Mouse (Mus musculus) left cerebral cortex, postnatal 14 days (tissue): ENCODE measurements around the gene Foxf1. TPM values are rescaled to one million over a fixed set of nuclear protein-coding genes. Genes with fewer than 3 reads are reported as not detected.

Source experiments
- DNase-seq, 2 experiments: peaks; one replicate each; pipeline ENCODE4 v3.0.0; 2021 to 2022; ENCODE audit warnings: low spot score in 2 of 2, mixed read lengths in 1 of 2
- intact Hi-C: fragments of 180-260 bp; cut with DNase I; formaldehyde crosslinking; loops from one replicate; pipeline ENCODE4 v1.15.1; 2025
- total RNA-seq, 2 experiments: library from RNA; stranded (reverse); gene quantifications; 2 replicates each; pipeline ENCODE4 v1.2.3; 2021

Gene Foxf1
- total RNA-seq, 2 experiments from 2014 or later: 1.0 to 1.4 TPM

DNA sequence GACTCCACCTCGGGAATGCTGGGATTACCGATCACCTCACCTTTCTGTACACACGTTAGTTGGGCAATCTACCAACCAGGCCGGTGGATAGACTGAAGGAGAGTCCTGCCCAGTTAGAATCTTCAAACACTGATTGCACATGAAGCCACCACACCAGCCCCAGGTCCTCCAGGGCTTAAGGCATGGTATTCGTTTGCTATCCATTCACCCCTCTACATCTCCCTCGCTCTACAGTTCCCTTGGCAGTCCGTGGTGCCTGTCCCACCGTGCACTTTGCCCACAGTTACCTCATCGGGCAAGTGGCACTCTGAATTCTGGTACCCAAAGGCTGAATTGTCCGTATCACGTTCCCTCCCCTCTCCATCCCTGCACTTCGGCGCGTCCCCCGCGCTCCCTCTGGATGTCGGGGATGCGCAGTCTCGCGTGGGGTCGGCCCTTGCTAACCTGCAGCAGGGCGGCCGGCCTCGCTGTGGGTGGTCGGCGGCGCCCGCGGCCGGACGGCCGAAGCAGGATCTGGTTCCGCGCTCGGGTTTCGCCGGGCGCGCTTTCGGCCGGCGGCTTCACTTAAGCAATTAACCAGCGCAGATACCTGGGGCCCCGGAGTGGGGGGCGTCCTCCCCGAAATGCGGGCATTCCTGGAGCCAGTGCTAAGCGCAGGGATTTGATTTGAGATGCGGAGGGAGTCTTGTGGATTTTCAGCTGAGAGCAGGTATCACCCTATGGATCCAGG, 3.7 kb upstream of the Foxf1 start:
- DNase-seq: no peak
- intact Hi-C loops: loop anchor here (5.0 kb wide), 2 partner anchors 37 to 108 kb away; partner anchors contain the start of gene Foxc2

DNA sequence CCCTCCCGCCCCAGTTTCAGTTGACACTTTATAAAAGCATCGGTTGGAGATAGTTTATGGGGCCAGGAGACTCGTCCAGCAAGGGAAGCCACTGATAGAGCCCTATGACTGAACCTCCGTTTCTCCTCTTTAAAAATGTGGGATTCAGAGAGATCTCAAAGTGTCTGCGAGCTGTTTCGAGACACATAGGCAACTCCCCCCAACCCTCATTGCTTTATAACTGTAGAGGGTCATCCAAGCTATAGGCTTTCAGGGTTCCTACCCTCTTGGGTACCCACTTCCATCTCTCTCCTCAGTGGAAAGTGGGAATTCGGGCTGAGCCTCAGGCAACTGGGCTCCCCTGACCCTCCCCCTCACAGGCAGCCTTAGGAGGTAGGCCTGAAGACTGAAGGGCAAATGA, 2.8 kb upstream of the Foxf1 start:
- intact Hi-C loops: loop anchor here (5.0 kb wide), 2 partner anchors 36 to 109 kb away; partner anchors contain the start of gene Foxc2
- no peak for DNase-seq

DNA sequence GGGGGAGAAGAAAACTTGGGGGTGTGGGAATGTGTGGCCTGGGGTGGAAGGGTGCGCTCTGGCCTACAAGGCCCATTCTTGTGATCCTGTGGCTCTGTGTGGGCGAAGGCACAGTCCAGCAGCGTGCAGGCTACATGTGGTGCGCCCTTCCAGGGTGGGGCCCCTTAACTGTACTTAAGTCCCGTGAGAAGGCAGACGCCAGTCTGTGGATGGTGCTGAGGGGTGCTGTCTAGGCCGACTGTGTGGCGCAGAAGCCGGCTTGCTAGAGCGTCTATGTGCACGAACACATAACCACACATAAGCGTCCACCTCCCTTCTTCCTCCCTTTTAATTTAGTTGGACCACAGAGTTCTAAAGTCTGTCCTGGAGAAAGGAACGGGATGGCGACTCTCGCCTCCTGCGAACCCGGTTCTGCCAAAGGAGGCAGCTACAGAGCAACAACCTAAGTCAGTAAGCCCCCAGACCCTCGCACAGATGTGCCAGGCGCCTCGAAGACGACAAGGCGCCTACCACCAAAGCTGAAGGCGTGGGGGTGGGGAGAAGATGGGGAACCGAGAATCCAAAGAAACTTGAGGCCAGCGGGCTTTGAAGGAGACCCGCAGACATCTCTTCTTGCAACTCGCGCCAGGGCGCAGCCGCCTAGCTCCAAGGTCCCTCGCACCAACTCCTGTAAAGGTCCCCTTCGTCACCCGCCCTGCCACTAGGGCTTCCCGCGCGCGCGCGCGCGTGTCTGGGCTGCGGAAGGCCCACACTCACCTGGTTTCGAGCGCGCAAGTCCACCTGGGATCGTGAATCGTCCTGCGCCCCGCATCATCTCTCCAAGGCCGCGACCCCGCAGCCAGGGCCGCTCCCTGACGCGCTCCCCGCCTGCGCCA, 1.7 kb upstream of the Foxf1 start:
- intact Hi-C loops: loop anchor here (5.0 kb wide), 2 partner anchors 35 to 110 kb away; partner anchors contain the start of gene Foxc2
- no peak for DNase-seq

DNA sequence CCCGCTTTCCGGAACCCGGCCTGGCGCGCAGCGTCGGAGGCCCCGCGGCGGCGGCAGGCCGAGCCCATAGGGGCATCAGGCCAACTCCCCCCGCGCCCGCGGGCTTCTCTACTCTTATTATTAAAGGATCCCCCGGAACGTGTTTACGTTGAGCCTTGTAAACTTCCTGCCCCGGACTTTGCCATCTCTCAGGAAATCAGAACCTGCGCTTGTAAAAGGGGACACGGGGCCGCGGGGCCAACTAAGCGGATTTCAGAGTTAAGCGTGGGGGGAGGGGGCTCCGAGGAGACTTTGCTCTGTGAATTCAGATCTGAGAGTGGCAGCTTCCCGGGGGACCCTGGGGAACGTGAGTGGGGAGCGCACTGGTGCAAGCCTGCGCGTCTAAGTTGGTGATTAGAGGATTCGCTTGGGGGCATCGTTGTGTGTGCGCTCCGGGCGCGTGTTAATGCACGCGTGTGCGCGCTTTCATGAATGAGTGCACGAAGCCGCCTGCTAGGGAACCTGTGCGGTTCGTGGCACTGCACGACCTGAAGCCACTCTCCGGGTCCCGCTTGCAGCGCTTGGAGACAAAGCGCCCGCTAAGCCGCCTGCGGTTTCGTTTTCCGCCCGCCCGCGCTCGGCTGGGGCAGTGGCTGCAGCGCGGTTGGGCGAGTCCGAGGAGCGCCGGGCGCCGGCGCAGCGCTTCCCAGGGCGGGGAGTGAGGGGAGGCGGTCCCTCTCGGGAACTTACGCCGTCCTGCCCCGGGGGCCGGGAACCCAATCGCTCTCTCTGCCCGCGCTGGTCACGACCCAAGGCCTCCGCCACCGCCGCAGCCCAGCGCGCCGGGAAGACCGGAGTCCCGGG, 872 bp upstream of the Foxf1 start:
- intact Hi-C loops: loop anchor here (5.0 kb wide), 2 partner anchors 34 to 111 kb away; partner anchors contain the start of gene Foxc2
- no peak for DNase-seq

DNA sequence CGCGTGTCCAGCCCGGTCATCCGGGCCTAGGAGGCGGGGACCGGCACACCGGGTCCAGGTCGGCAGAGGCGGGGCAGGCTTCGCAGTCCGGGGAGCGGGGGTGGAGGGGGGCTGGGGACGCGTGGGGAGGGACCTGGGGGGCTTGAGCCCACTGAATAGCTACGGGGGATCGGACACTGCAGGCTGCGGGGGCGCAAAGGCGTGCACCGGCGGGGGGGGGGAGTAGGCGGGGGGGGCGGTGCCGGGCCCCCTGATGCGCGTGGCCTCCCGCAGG, 313 bp upstream of the Foxf1 start:
- intact Hi-C loops: loop anchor here (5.0 kb wide), 2 partner anchors 33 to 112 kb away; partner anchors contain the start of gene Foxc2
- no peak for DNase-seq

DNA sequence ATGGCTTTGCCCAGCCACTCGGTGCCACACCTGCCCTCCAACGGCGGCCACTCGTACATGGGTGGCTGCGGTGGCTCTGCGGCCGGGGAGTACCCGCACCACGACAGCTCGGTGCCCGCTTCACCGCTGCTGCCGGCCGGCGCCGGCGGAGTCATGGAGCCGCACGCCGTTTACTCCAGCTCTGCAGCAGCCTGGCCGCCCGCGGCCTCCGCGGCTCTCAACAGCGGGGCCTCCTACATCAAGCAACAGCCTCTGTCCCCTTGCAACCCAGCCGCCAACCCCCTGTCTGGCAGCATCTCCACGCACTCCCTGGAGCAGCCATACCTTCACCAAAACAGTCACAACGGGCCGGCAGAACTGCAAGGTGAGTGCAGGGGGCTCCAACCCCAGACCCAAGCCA, 825 bp downstream of the Foxf1 start:
- DNase-seq: no peak
- intact Hi-C loops: no loop called here

DNA sequence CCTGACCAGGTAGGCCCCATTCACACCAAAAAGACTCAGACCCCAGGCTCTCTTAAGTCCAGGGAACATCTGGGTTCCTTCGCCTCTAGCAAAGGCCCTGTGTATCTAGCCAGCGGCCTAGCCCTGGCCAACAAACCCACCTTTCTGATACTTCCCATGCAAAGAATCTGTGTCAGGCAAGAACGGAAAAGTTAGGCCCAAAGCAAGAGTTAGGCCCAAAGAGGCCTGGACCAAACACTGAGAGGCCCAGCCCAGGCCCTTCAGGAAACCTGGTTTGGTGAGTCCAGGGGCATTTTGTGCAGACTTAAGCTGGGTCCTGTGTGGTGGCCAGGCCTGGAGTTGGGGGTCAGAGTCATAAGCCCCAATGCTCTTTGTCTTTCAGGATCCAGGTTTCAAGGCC, 1.4 kb downstream of the Foxf1 start:
- intact Hi-C loops: no loop called here
- no peak for DNase-seq

DNA sequence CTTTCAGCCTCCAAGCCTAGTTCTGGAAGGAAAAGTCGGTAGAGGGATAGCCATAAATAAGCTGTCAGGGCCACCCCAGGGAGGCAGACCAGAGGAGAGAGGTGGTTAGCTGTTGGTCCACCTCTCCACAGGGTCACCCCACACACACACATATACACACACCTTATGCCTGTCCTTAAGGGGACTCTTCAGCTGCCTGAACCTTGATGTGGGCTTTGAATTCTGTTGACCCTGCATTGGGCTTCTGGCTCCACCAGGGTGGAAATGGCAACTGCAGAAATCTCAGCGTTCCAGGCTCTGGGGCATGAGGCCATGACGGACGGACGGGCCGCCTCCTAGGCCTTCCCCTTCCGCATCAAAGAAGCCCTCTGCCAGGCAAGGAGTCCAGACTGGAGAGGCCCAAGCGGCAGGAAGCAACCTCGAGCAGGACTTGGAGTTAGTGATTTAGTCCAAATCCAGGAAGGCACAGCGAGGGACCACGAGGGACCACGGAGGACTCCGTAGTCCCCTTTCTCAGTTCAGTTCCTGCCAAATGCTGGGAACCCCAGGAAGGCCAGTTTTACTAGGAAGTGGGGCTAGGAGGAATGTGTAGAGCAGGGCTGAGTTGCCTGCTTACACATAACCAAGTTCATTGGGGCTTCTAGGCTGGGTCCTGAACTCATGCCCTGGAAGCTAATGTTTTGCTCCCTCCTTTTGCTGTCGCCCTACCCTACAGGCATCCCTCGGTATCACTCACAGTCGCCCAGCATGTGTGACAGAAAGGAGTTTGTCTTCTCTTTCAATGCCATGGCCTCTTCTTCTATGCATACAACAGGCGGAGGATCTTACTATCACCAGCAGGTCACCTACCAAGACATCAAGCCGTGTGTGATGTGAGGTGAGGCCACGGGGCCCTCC, 2.1 kb downstream of the Foxf1 start:
- intact Hi-C loops: no loop called here

DNA sequence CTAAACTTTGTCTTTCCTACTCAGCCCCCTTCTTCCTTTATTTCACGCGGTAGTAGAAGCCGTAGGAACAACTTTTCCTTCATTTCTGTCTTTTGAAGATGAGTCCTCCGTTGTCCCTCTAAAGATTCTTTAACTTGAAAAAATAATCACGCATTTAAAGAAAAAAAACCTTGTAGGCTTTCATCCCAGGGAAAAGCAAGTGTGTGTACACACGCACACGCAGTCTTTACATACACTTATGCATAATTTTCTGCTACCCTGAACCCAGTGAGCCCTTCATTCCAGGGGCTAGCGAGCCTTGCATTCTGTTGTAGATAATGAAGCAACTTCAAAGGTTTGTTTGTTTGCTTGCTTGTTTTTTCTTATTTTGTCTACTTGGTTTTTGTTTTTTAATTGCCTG, 4.1 kb downstream of the Foxf1 start:
- intact Hi-C loops: no loop called here

More for the DNA sequence above, 2.1 kb downstream of the Foxf1 start:
- DNase-seq: no peak

DNA sequence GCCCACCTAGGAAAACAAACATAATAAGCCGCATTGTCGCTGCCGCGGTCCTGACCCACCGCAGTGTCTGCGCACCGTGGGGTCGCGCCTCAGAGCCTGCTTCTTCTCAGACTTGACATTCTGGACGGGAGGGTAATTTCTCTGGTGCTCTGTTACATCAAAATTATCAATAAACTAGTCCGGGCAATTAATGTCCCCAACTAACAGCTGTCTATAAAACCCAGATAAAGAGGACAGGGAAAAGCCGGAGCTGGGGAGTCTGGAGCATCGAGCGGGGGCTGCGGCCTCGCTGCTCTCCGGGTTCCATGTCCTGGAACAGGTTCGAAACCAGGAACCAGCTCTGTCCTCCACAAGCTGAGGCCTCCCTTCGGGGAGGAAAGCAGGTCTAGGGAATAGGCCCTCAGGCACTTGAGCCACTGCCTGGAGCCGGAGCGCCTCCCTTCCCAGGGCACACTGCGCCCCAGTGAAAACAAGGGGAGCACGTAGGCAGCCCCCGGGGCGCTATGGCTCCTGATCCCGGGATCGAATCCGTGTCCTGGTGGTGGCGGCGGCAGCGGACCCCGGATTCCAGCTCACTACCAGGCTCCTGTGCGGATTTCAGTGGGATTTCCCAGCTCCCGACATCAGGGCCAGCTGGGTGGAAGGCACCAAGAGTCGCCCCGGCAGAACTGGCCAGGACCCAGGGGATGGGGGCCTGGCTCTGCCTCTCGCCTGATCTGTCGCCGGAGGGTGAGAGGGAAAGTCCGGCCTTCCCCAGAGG, 4.9 kb downstream of the Foxf1 start:
- intact Hi-C loops: no loop called here
- DNase-seq: no peak

More for the DNA sequence above, 4.1 kb downstream of the Foxf1 start:
- DNase-seq: no peak

DNA sequence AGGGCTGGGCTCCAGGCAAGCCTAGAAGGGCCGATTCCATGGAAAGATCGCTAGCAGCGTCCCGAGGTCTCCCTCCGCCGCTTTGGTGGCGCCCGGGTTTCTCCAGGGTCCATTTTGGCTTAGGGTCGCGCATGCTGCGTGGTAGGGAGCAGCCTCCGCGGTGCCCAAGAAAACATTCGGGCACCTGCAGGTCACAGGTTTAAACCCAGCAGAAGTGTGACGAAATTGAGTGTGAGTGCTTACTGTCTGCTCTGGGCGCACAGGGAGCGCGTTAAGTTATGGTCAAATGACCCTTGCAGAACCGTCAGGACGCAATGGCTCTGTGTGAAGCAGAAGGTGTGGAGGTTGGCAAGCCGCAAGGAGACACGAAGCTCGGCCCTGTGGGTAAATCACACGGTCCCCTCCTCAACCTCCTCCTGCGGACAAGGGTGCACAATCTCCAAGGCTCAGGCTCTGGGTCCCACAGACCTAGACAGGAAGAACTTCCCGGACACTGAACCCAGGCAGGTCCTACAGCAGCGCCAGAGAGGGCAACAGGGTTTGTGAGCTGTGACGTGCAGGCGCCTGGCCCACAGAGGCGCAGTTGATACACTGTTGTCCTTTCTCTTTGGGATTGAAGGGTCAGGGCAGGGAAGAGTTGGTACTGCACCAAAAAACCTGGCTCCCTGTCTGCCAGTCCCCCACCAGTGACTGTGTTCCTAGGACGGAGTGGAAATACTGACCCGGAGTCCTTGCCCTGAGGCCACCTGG, 5.6 kb downstream of the Foxf1 start:
- no peak for DNase-seq
- intact Hi-C loops: loop anchor here (5.0 kb wide), 2 partner anchors 193 to 408 kb away; no protein-coding TSS in a partner anchor

DNA sequence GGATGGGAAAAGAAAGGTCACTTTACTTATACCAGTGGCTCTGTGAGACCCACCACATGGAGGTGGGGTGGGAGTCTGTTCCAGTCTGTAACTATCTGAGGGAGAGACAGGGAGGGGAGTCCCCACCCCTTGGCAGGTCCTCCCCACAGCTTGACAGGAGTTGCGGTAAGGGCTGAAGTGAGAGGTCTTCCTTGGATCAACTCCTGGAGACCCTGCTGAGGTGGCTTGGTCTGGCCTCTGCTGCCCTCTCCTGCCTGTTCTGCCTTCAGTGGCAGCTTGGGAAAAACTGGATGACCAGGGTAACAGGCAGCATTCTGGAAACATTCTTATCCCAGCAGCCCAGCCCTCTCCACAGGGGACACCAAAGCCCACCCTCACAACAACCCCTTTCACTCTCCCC, 6.5 kb downstream of the Foxf1 start:
- no peak for DNase-seq
- intact Hi-C loops: loop anchor here (5.0 kb wide), 2 partner anchors 193 to 408 kb away; no protein-coding TSS in a partner anchor

DNA sequence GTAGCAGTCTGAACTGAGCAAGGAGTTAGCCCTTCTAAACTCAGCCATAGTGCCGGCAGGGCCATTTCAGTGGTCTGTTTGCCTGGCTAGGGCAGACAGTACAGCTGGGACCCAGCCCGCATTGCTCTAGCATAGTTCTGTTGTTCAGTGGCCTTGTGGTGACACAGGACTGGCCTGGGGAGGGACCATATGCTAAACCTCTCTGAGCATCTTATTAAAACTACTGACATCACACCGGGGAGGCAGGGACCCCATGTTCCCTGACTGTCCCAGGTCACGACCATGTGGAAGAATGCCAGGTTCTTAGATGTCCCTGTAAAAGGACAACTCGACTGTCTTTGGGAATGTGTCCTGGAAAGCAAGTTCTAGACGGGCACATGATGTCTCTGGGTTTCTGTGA, 8.0 kb downstream of the Foxf1 start:
- intact Hi-C loops: loop anchor here (1.0 to 5.0 kb wide), 3 partner anchors 195 to 410 kb away; no protein-coding TSS in a partner anchor
- no peak for DNase-seq

DNA sequence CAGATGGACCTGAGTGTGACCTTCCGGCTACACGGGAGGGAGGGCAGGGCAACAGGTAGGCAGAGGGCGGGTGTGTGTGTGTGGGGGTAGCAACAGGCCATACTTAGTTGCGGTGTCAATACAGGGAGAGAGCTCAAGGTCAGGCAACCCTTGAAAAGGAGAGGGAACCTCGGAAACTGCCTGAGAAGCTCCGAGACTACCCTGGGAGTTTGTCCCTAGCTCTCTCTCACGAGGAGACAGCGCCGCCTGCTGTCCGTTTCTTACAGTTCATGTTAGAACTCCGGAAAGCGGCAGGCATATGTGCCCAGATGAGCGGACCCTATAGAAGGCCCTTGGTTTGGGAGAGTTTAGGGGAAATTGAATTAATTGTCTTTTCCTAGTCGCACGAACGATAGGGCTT, 8.4 kb downstream of the Foxf1 start:
- peak; percentile 72 to 89 for DNase-seq
- intact Hi-C loops: loop anchor here (1.0 to 5.0 kb wide), 3 partner anchors 195 to 410 kb away; no protein-coding TSS in a partner anchor

DNA sequence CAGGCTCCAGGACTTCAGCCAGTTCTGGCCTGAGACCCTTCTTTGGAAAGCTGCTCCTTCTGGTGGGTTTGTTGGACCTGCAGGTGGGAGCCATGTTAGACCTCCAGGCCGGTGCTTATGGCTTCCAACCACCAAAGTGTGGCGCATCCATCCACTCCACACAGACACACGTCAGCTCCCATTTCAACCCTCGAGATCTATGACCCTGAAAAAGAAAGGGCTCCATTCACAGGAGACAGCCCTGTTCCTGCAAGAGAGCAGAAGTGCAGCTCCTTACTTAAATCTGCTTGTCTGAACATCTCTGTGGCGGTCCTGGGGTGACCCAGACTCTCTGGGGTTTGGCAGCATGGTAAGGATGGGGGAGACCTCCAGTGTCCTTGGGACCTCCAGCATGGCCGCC, 9.3 kb downstream of the Foxf1 start:
- intact Hi-C loops: loop anchor here (5.0 kb wide), 2 partner anchors 196 to 411 kb away; no protein-coding TSS in a partner anchor

DNA sequence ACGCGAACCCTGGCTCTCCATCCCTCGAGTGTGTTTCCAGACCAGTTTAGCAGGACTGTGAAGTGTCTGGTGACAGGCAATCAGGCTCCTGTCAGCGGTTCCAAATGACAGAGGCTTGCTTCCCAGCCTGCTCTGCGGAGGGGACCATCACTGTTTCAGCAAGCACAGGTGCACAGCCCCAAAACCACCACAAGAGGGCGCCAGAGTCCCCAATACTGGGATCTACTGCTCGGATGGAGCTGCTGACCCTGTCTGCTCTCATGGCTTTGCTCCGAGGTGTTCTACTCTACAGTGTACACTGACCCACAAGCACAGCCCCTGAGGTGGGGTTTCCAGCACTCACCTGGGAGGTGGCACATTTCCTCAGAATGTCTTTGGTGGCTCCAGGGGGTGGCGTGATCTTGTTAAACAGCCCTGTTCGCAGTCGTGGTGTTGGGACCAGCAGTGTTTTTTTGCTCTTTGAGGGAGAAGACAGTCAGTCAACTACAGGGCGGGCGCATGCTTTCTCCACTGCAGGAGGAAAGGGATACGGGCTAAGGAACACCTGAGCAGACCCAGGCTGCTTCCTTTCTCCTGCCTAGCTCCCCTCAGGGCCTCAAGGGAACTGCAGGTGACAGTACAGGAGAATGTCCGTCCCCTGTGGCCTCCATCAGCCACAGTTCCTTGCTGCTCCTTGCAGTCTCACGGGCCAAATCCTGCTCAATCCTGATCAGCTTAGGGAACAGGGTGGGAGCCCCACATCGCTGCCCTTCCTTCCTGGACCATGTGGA, 20.0 kb downstream of the Foxf1 start:
- peak; percentile 77 to 86 for DNase-seq
- intact Hi-C loops: no loop called here

More for the DNA sequence above, 9.3 kb downstream of the Foxf1 start:
- no peak for DNase-seq
